Mouse (Mus musculus) neural tube, embryonic 11.5 days (tissue): ENCODE measurements around the gene Olfr1312. TPM values are rescaled to one million over a fixed set of nuclear protein-coding genes. Genes with fewer than 3 reads are reported as not detected.
"Not testable (repeated sequence)": the region's sequence is repeated elsewhere in the genome, so short reads cannot be mapped to it uniquely, and the experiment has no call there.

Source experiments
- ATAC-seq: fragments of 200-750 bp; cut with Nextera tagmentation; 2 replicates; pipeline ENCODE4 v1.8.0; 2017; ENCODE audit warnings: moderate number of reproducible peaks, mild to moderate bottlenecking, moderate TSS enrichment, moderate library complexity; ENCODE audit not compliant: insufficient read depth, low FRiP score, low TSS enrichment
- DNase-seq: peaks from one replicate; pipeline ENCODE4 v3.0.0-alpha.2; 2015; ENCODE audit warnings: low spot score
- H3K27ac ChIP-seq: fragments of 300-500 bp; sonication (generic); 2 replicates; pipeline ENCODE4 v1.5.1; 2014; ENCODE audit warnings: low read depth, mild to moderate bottlenecking, low read length
- H3K27me3 ChIP-seq: fragments of 300-500 bp; sonication (generic); 2 replicates; pipeline ENCODE4 v1.6.1; 2014; ENCODE audit warnings: mild to moderate bottlenecking, low read length, mixed read lengths; ENCODE audit not compliant: control insufficient read depth, insufficient read depth
- H3K36me3 ChIP-seq: fragments of 300-500 bp; sonication (generic); 2 replicates; pipeline ENCODE4 v1.6.1; 2014; ENCODE audit warnings: mild to moderate bottlenecking, low read length, moderate library complexity, mixed read lengths; ENCODE audit not compliant: control insufficient read depth, insufficient read depth
- H3K4me1 ChIP-seq: fragments of 300-500 bp; sonication (generic); 2 replicates; pipeline ENCODE4 v1.6.1; 2014; ENCODE audit warnings: low read length, mixed read lengths; ENCODE audit not compliant: control insufficient read depth, insufficient read depth
- H3K4me2 ChIP-seq: fragments of 300-500 bp; sonication (generic); 2 replicates; pipeline ENCODE4 v1.6.1; 2014; ENCODE audit warnings: low read depth, mild to moderate bottlenecking, moderate library complexity
- H3K4me3 ChIP-seq: fragments of 300-500 bp; sonication (generic); 2 replicates; pipeline ENCODE4 v1.5.1; 2014; ENCODE audit warnings: low read depth, low read length
- H3K9ac ChIP-seq: fragments of 300-500 bp; sonication (generic); 2 replicates; pipeline ENCODE4 v1.6.1; 2014; ENCODE audit warnings: mild to moderate bottlenecking, low read length
- H3K9me3 ChIP-seq: fragments of 300-500 bp; sonication (generic); 2 replicates; pipeline ENCODE4 v1.6.1; 2016; ENCODE audit warnings: low read length; ENCODE audit not compliant: control insufficient read depth
- WGBS: fragments of 180-500 bp; shearing (Covaris S2); extraction: QIAGEN DNeasy Blood & Tissue Kit; methylation state at CpG from one replicate; pipeline ENCODE4 v1.1.7; 2014; 5-methylcytosine and 5-hydroxymethylcytosine counted together
- polyA plus RNA-seq: library from polyadenylated mRNA; unstranded; fragments of >200 nt; fragmentation: Nextera tagmentation; extraction: Ambion mirVana; gene quantifications from 2 replicates; pipeline ENCODE4 v1.2.1, GENCODE M21; 2014

Gene Olfr1312
- not detected in 2 replicates for polyA plus RNA-seq

- no peak within 1 kb of the TSS for H3K9ac ChIP-seq
- H3K36me3 ChIP-seq, result no peaks in the 10 kb centered on the region
- no peak; the same call in 1 of the 2 replicates for ATAC-seq
- no peak within 1 kb of the TSS for H3K4me2 ChIP-seq
- H3K4me3 ChIP-seq, result no peak within 1 kb of the TSS
- no peak for DNase-seq
- no peaks in the 10 kb centered on the region for H3K27me3 ChIP-seq
- 55% methylated on average over 1 of the region's 1 CpGs for WGBS
- H3K9me3 ChIP-seq, result no peaks in the 10 kb centered on the region
- H3K4me1 ChIP-seq, result no peaks in the 10 kb centered on the region
- no peak within 1 kb of the TSS for H3K27ac ChIP-seq
These were observed at the start of gene Olfr1312 for GRCm38 (mm10) chr2:112050138-112050537. Gene Olfr1312, minus strand, starts transcription at chr2:112050238.

GRCm38 (mm10) chr2:112096681-112097080 is 46.6 kb upstream of the Olfr1312 start, which contains the start of gene Olfr1314:
Gene Olfr1314, minus strand, starts transcription at chr2:112096781.
- ATAC-seq (no peak), DNase-seq (no peak)
- no peaks in the 10 kb centered on the region for H3K9me3 ChIP-seq
- H3K4me2 ChIP-seq, result no peak within 1 kb of the TSS
- no peaks in the 10 kb centered on the region for H3K36me3 ChIP-seq
- no peaks in the 10 kb centered on the region for H3K27me3 ChIP-seq
- no peak within 1 kb of the TSS for H3K27ac ChIP-seq
- no peak within 1 kb of the TSS for H3K4me3 ChIP-seq
- H3K4me1 ChIP-seq, result no peaks in the 10 kb centered on the region
- H3K9ac ChIP-seq, result no peak within 1 kb of the TSS

GRCm38 (mm10) chr2:112077743-112078142 is 27.7 kb upstream of the Olfr1312 start, which contains the start of gene Olfr1313:
Gene Olfr1313, minus strand, starts transcription at chr2:112077843.
- no peak within 1 kb of the TSS for H3K9ac ChIP-seq
- H3K27ac ChIP-seq, result no peak within 1 kb of the TSS
- ATAC-seq (no peak), DNase-seq (no peak)
- H3K4me3 ChIP-seq, result no peak within 1 kb of the TSS
- no peaks in the 10 kb centered on the region for H3K9me3 ChIP-seq
- H3K36me3 ChIP-seq, result no peaks in the 10 kb centered on the region
- H3K4me1 ChIP-seq, result no peaks in the 10 kb centered on the region
- no peak within 1 kb of the TSS for H3K4me2 ChIP-seq
- H3K27me3 ChIP-seq, result no peaks in the 10 kb centered on the region

GRCm38 (mm10) chr2:112026971-112027370 is 23.1 kb downstream of the Olfr1312 start:
- WGBS, result 59% methylated on average over 6 of the region's 6 CpGs
- ATAC-seq, result not testable (repeated sequence)

GRCm38 (mm10) chr2:112024312-112024711 is 25.7 kb downstream of the Olfr1312 start, which contains the start of gene Olfr1311:
Gene Olfr1311, minus strand, starts transcription at chr2:112024412.
- Histone ChIP-seq H3K27me3 (no peaks in the 10 kb centered on the region), H3K9me3 (no peaks in the 10 kb centered on the region), H3K4me1 (no peaks in the 10 kb centered on the region), H3K27ac (no peak within 1 kb of the TSS), H3K4me3 (no peak within 1 kb of the TSS), H3K4me2 (no peak within 1 kb of the TSS), H3K36me3 (no peaks in the 10 kb centered on the region), H3K9ac (no peak within 1 kb of the TSS)
- 92% methylated on average over 2 of the region's 2 CpGs for WGBS
- DNase-seq, result no peak
- no peak for ATAC-seq

More at GRCm38 (mm10) chr2:112026971-112027370, 23.1 kb downstream of the Olfr1312 start:
- H3K27me3 ChIP-seq, H3K9ac ChIP-seq, H3K4me2 ChIP-seq, H3K9me3 ChIP-seq, H3K4me3 ChIP-seq, DNase-seq, H3K36me3 ChIP-seq, H3K4me1 ChIP-seq, H3K27ac ChIP-seq: not testable (repeated sequence)

- H3K4me3 ChIP-seq, result no peak overlapping the region
- no peak overlapping the region for H3K9ac ChIP-seq
- no peak overlapping the region for H3K4me2 ChIP-seq
- 88% methylated on average over 3 of the region's 3 CpGs for WGBS
- no peaks in the 10 kb centered on the region for H3K4me1 ChIP-seq
- no peaks in the 10 kb centered on the region for H3K9me3 ChIP-seq
- no peak overlapping the region for H3K27ac ChIP-seq
- no peaks in the 10 kb centered on the region for H3K27me3 ChIP-seq
- no peaks in the 10 kb centered on the region for H3K36me3 ChIP-seq
- ATAC-seq, result no peak
- no peak for DNase-seq
These were observed 35.1 kb downstream of the Olfr1312 start for GRCm38 (mm10) chr2:112014900-112015299.

GRCm38 (mm10) chr2:112012608-112013007 is 37.4 kb downstream of the Olfr1312 start, which contains the start of gene Olfr1310:
Gene Olfr1310, minus strand, starts transcription at chr2:112012708.
- ATAC-seq (no peak), DNase-seq (no peak)
- Histone ChIP-seq H3K9me3 (no peaks in the 10 kb centered on the region), H3K36me3 (no peaks in the 10 kb centered on the region), H3K4me1 (no peaks in the 10 kb centered on the region), H3K9ac (no peak within 1 kb of the TSS), H3K27me3 (no peaks in the 10 kb centered on the region), H3K4me2 (no peak within 1 kb of the TSS), H3K4me3 (no peak within 1 kb of the TSS), H3K27ac (no peak within 1 kb of the TSS)

GRCm38 (mm10) chr2:111990181-111990580 is 59.9 kb downstream of the Olfr1312 start, which contains the start of gene Olfr1309:
Gene Olfr1309, minus strand, starts transcription at chr2:111990281.
- no peak for DNase-seq
- Histone ChIP-seq H3K27me3 (no peaks in the 10 kb centered on the region), H3K4me1 (no peaks in the 10 kb centered on the region), H3K4me3 (no peak within 1 kb of the TSS), H3K9ac (no peak within 1 kb of the TSS), H3K4me2 (no peak within 1 kb of the TSS), H3K9me3 (no peaks in the 10 kb centered on the region), H3K27ac (no peak within 1 kb of the TSS), H3K36me3 (no peaks in the 10 kb centered on the region)
- WGBS, result 63% methylated on average over 1 of the region's 1 CpGs
- no peak for ATAC-seq
